In the genomic region with DNA sequence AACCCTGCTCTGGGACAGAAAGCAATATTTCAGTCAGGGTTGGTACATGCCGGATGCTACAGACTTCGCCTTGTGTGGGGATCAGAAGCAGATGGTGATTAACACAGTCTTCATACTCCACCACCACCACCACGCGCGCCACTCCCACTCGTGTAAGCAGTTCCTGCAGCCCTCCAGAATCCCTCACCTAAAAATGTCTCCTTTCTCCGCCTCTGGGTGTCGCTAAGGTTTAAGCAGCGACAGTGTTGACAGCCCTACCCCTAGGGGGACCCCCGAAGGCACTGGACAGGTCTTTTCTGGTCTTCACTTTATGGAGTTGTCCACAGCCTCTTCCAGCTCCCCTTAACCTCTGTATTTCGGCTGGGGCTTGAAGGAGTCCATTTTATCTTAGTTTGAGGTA, we compare ENCODE assay signal across 8 mouse cellular contexts. TPM values are rescaled to one million over a fixed set of nuclear protein-coding genes. Genes with fewer than 3 reads are reported as not detected.
DNase-seq lines count a peak whose midpoint lies in the region; ATAC-seq lines count a peak whose summit lies in the region.

No protein-coding gene starts in this region.

- H3K27ac ChIP-seq in embryonic facial prominence, embryonic 12.5 days: peak overlapping the region; percentile 47; the same call in 1 of the 2 replicates
- H3K27ac ChIP-seq in hindbrain, embryonic 11.5 days (ENCODE audit: low read depth, low read length): no peak overlapping the region

- no peaks in the 10 kb centered on the region for H3K36me3 ChIP-seq in embryonic facial prominence, embryonic 12.5 days
- H3K36me3 ChIP-seq in hindbrain, embryonic 11.5 days (ENCODE audit: control insufficient read depth, insufficient read depth, low read length): no peaks in the 10 kb centered on the region

- peaks cover 33% of the 10 kb centered on the region for H3K4me1 ChIP-seq in embryonic facial prominence, embryonic 12.5 days
- H3K4me1 ChIP-seq in hindbrain, embryonic 11.5 days (replicated peaks; ENCODE audit: control insufficient read depth, insufficient read depth, low read length): peaks cover 12% of the 10 kb centered on the region

- H3K9me3 ChIP-seq in embryonic facial prominence, embryonic 12.5 days: no peaks in the 10 kb centered on the region
- no peaks in the 10 kb centered on the region for H3K9me3 ChIP-seq in hindbrain, embryonic 11.5 days (ENCODE audit: control insufficient read depth, low read length)

- H3K4me2 ChIP-seq in embryonic facial prominence, embryonic 12.5 days (replicated peaks): peak overlapping the region; percentile 55
- H3K4me2 ChIP-seq in hindbrain, embryonic 11.5 days (replicated peaks; ENCODE audit: low read depth, low read length): no peak overlapping the region

- DNase-seq in layer of hippocampus, adult 11-12 months (ENCODE audit: low spot score): peak; percentile 75
- DNase-seq in layer of hippocampus, adult 9-10 months (ENCODE audit: low spot score): no peak
- DNase-seq in hindbrain, embryonic 11.5 days (ENCODE audit: low spot score): peak; percentile 64
- peak; percentile 62 to 77 for DNase-seq in layer of hippocampus, postnatal 14 days (ENCODE audit: low spot score in 2 of 2)
- peak; percentile 83 for DNase-seq in lung, postnatal 10 days
- DNase-seq in retina, postnatal 1 day: peak; percentile 82
- DNase-seq in testis, postnatal 10 days (ENCODE audit: low spot score): no peak

- 2% methylated on average over 11 of the region's 11 CpGs for WGBS in embryonic facial prominence, embryonic 12.5 days
- WGBS in hindbrain, embryonic 11.5 days: 3% methylated on average over 11 of the region's 11 CpGs

- H3K4me3 ChIP-seq in embryonic facial prominence, embryonic 12.5 days: peak overlapping the region; percentile 30
- no peak overlapping the region for H3K4me3 ChIP-seq in hindbrain, embryonic 11.5 days (ENCODE audit: low read depth, low read length)

- H3K9ac ChIP-seq in embryonic facial prominence, embryonic 12.5 days: 0 out of 2 replicates have a peak overlapping the region, but pooled peaks have one; percentile 39
- H3K9ac ChIP-seq in hindbrain, embryonic 11.5 days (ENCODE audit: low read depth, low read length): no peak overlapping the region

- no peak for ATAC-seq in embryonic facial prominence, embryonic 12.5 days (ENCODE audit: insufficient number of reproducible peaks, insufficient read depth, low FRiP score, low TSS enrichment)
- no peak for ATAC-seq in hindbrain, embryonic 11.5 days (ENCODE audit: low FRiP score)

- H3K27me3 ChIP-seq in embryonic facial prominence, embryonic 12.5 days: no peaks in the 10 kb centered on the region
- H3K27me3 ChIP-seq in hindbrain, embryonic 11.5 days (ENCODE audit: control insufficient read depth, insufficient read depth, low read length): no peaks in the 10 kb centered on the region

RNA-seq across cellular contexts. Expression of a gene that starts 2.9 kb away (rescaled TPM):
- 335 and 342 TPM in 2 replicates for polyA plus RNA-seq in embryonic facial prominence, embryonic 12.5 days (2016; fragmentation: Nextera tagmentation; extraction: Ambion mirVana)
- 306 and 307 TPM in 2 replicates for polyA plus RNA-seq in hindbrain, embryonic 11.5 days (2014; fragmentation: Nextera tagmentation; extraction: Ambion mirVana)
- total RNA-seq in layer of hippocampus, postnatal 14 days (2021): 100 to 1,000 TPM; 129 to 136 TPM

RNA-seq across cellular contexts. Expression of a gene that starts 12.8 kb away (rescaled TPM):
- 5.6 and 7.2 TPM in 2 replicates for polyA plus RNA-seq in embryonic facial prominence, embryonic 12.5 days (2016; fragmentation: Nextera tagmentation; extraction: Ambion mirVana)
- 5.2 and 5.7 TPM in 2 replicates for polyA plus RNA-seq in hindbrain, embryonic 11.5 days (2014; fragmentation: Nextera tagmentation; extraction: Ambion mirVana)
- total RNA-seq in layer of hippocampus, postnatal 14 days (2021): 10 to 100 TPM; 63.8 to 69.9 TPM

RNA-seq across cellular contexts. Expression of a gene that starts 21.7 kb away (rescaled TPM):
- polyA plus RNA-seq in embryonic facial prominence, embryonic 12.5 days (2016; fragmentation: Nextera tagmentation; extraction: Ambion mirVana): 13.9 and 17.4 TPM in 2 replicates
- polyA plus RNA-seq in hindbrain, embryonic 11.5 days (2014; fragmentation: Nextera tagmentation; extraction: Ambion mirVana): 6.9 and 8.0 TPM in 2 replicates
- 10 to 100 TPM; 14.2 to 14.3 TPM for total RNA-seq in layer of hippocampus, postnatal 14 days (2021)

Comparison
In these comparisons a context has a peak if more than half of its experiments do, and no peak if none do; other contexts are left out.
1. DNase-seq: peak in layer of hippocampus, adult 11-12 months (single experiment), hindbrain, embryonic 11.5 days (single experiment), layer of hippocampus, postnatal 14 days (2 of 2), lung, postnatal 10 days (single experiment) and retina, postnatal 1 day (single experiment); none in layer of hippocampus, adult 9-10 months (single experiment) and testis, postnatal 10 days (single experiment).